Mouse (Mus musculus): ENCODE results near the gene Plxna4.

DNA sequence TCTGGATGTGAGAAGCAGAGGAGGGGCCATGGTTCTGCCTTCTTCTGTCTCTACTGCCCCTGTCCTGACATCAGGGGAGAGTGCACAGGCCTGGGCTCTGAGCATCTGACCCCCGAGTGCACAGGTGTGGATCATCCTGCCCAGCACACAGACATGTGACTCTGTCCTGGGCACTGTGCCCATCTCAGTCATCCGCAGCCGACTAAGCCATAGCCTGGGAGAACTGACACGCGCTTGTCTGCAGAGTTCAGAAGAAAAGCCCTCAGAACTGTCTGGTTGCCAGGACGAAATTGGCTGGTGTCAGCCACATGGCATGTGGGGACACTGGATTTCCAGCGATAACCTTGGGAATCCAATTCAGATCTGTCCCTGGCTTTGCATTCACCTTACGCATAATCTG is 210.8 kb downstream of the Plxna4 start:
- no peak for TF ChIP-seq ZC3H11A (IDR thresholded peaks at IDR 0.05; ENCODE audit: borderline replicate concordance, low read depth, low read length)
- TF ChIP-seq CHD2 (IDR thresholded peaks at IDR 0.05; ENCODE audit: low read depth, low read length), result no peak

Measured in ES-E14 (cell line).